In genomic region chr13:47223576-47224538, GRCm38 (mm10) we compare ENCODE assay signal across 8 mouse cellular contexts.
DNase-seq lines count a peak whose midpoint lies in the region; ATAC-seq lines count a peak whose summit lies in the region.

No protein-coding gene starts in this region.

- no peaks in the 10 kb centered on the region for H3K27me3 ChIP-seq in limb, embryonic 15.5 days

- no peak for ATAC-seq in limb, embryonic 15.5 days (ENCODE audit: insufficient number of reproducible peaks, low FRiP score, low TSS enrichment, low read depth)
- ATAC-seq in megakaryocyte, adult 5-6 weeks (ENCODE audit: poor library complexity, severe bottlenecking) = no peak

- 64% methylated on average over 18 of the region's 18 CpGs for WGBS in limb, embryonic 15.5 days

- no peaks in the 10 kb centered on the region for H3K36me3 ChIP-seq in limb, embryonic 15.5 days

- DNase-seq in left cerebral cortex, adult 18-20 months (ENCODE audit: low spot score in 2 of 2) = peak; percentile 35 to 41
- no peak for DNase-seq in left cerebral cortex, adult 11 months (ENCODE audit: low spot score)
- DNase-seq in cerebellum, adult 9-11 months = peak; percentile 68
- DNase-seq in heart, adult 8-10 months (ENCODE audit: low spot score) = peak; percentile 68
- DNase-seq in spleen, postnatal 4 days (ENCODE audit: low spot score in 2 of 2) = no peak
- no peak for DNase-seq in thymus, postnatal 36 days

- H3K27ac ChIP-seq in limb, embryonic 15.5 days = peak overlapping the region; percentile 67; the same call in 1 of the 2 replicates

- no peak overlapping the region for H3K9ac ChIP-seq in limb, embryonic 15.5 days

- H3K4me2 ChIP-seq in limb, embryonic 15.5 days = no peak overlapping the region

- H3K4me1 ChIP-seq in limb, embryonic 15.5 days = peaks cover 21% of the 10 kb centered on the region

- no peak overlapping the region for H3K4me3 ChIP-seq in limb, embryonic 15.5 days

- H3K9me3 ChIP-seq in limb, embryonic 15.5 days = no peaks in the 10 kb centered on the region

Comparison
In these comparisons a context has a peak if more than half of its experiments do, and no peak if none do; other contexts are left out.
1. DNase-seq: peak in left cerebral cortex, adult 18-20 months (2 of 2), cerebellum, adult 9-11 months (single experiment) and heart, adult 8-10 months (single experiment); none in left cerebral cortex, adult 11 months (single experiment), spleen, postnatal 4 days (0 of 2) and thymus, postnatal 36 days (0 of 2).